Mouse (Mus musculus) CH12.LX (cell line): ENCODE results near the gene Trabd2b.

Experiments
- SIN3A ChIP-seq: IDR thresholded peaks from 2 replicates; pipeline ENCODE4 v1.6.1; 2012; ENCODE audit warnings: low read length, improper control_type of control experiment, inconsistent platforms
- TCF12 ChIP-seq: IDR thresholded peaks from 2 replicates; pipeline ENCODE4 v1.6.1; 2014; ENCODE audit warnings: low read depth, mild to moderate bottlenecking, inconsistent platforms, low read length, improper control_type of control experiment
- ZNF384 ChIP-seq: IDR thresholded peaks from 2 replicates; pipeline ENCODE4 v1.6.1; 2012; ENCODE audit warnings: low read depth, low read length, improper control_type of control experiment, inconsistent platforms

GRCm38 (mm10) chr4:114372699-114373098 is 33.8 kb upstream of the Trabd2b start:
- no peak for TF ChIP-seq SIN3A
- no peak for TF ChIP-seq TCF12
- no peak for TF ChIP-seq ZNF384
